Mouse (Mus musculus): ENCODE data around the gene Fam205c.
"Not testable (repeated sequence)": the region's sequence is repeated elsewhere in the genome, so short reads cannot be mapped to it uniquely, and the experiment has no call there.

Fam205c gene

DNA sequence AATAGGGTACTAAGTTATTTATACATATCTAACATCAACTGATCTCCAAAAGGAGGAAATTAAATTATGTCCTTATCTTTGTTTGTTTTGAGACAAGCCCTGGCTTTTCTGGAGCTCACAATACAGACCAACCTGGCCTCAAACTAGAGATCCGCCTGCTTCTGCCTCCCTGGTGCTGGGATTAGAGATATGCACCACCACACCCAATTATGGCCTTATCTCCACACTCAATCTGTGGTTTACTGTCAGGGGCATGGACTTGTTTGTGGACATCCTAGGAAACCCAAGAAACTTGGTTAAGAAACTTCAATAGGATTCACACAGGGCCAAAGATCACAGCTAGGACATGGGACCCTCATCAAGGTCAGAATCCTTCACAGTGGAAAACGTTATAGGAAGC lies 3.6 kb upstream of the Fam205c start:
- DNase-seq (ENCODE audit: inconsistent age in 2 of 2, low spot score in 1 of 2) = no peak

DNA sequence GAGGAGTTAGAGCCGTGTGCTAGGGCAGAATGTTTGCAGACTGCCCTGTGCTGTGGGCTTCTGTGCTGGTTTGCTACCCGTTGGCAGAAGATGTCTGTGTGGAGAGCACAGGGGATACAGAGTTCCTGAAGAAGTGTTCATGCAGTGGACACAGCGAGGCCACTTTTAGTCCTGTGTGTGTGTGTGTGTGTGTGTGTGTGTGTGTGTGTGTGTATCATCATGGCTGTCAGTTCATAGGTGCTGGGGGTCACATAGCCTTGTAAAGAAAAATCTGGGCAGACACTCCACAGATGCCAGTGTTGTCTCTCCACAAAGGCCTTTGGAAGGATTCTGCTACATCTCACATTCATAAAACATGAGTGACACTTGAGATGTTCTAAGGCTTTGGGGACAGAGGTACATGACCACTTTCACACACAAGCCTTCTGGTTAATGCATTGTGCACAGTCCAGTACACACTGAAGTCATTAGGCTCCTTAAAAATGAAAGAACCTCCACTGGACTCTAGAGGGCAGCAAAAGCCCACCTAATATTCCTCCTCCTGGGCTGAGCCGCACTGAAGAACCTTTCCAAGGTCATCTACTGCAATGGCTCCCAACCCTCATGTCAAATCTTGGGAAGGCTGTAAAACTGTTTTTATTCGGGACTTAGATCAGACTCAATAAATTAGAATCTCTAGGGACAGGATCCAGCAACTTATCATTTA lies 2.7 kb upstream of the Fam205c start:
- DNase-seq (ENCODE audit: inconsistent age in 2 of 2, low spot score in 1 of 2) = peak; percentile 53 to 84

DNA sequence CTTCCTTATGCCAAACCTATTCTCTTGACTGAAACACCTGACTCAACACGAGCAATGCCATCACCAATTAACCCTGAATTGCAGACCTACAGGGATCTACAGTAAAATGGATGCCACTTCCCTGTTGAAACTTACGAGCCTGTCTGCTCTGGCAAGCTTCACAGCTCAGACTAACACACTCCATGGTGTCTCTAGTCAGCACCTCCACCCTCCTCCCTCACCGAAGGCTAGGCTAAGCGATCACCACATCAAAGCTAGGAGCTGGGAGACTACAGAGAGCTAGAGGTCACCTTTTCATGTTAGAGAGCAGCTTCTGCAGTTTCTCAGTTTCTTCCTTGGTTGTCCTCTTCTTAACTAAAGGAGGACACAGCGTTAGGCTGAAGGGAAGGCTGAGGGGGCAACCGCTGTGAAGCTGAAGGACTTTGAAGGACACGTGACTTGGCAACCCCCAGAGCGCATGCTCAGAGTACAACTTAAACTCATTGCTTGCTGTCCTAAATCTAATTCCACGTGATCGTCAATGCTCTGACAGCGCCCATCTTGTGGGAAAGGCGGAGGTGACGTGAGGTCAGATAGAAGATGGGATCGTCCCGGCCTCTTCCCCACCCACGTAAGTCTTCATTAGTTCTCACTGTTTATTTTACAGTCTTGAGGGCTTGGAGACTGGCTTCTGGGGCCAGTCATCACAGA lies 1.1 kb downstream of the Fam205c start:
- no peak for DNase-seq (ENCODE audit: inconsistent age in 2 of 2, low spot score in 1 of 2)

DNA sequence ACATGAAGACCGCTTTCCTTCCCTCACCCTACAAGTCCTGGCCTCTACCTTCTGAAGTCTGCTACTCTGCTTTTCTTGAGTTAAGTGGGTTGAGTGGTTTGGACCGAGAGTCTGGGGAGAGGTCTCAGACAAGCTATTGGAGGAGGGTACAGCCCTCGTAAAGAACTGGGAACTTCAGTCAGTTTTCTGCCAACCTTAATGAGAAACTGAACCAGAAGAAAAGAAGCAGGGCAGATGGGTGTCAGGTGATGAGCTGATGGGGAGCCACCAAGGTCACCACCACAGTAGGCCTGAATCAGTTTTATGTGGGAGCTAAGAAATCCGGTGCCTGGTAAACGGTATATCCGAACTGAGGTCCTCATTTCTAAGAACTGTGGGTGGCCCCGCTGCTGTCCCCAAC lies 1.9 kb downstream of the Fam205c start:
- DNase-seq (ENCODE audit: inconsistent age in 2 of 2, low spot score in 1 of 2) = no peak

DNA sequence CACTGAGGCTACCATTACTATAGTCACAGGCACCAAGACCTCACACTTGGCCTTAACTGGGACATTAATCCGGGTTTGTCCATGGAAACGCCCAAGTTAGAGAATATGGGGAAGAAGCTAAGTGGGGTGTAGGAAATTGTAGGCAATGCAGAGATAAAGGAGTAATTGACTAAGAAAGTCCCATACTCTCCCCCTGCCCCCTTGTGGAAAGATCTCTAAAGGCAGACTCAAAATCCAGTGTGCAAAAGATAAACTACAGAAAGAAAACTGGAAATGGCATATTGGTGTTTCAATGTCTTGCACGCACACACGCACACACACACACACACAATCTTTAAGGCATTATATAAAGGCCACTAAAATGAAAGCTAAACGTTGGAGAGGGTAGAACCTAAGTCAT lies 3.3 kb downstream of the Fam205c start:
- no peak for DNase-seq (ENCODE audit: inconsistent age in 2 of 2, low spot score in 1 of 2)

DNA sequence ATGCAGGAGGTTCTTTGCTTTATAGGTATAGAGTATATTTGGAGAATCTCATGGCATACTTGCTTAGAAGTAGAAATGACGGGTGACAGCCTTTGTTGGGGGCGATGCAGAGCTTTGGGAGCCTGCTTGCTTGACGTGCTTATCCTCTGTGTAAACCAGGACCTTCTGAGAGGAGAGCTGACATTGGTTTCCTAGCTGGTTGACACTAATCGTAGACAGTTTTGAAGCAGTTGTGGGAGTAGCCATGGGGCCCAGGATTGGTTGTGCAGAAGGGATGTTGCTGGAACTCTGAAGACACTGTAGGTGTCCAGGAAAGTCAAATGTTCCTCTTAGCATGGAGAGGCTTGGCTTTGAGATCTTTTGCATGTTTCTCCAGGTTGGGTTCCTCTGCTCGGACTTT lies 5.8 kb downstream of the Fam205c start:
- no peak for DNase-seq (ENCODE audit: inconsistent age in 2 of 2, low spot score in 1 of 2)

DNA sequence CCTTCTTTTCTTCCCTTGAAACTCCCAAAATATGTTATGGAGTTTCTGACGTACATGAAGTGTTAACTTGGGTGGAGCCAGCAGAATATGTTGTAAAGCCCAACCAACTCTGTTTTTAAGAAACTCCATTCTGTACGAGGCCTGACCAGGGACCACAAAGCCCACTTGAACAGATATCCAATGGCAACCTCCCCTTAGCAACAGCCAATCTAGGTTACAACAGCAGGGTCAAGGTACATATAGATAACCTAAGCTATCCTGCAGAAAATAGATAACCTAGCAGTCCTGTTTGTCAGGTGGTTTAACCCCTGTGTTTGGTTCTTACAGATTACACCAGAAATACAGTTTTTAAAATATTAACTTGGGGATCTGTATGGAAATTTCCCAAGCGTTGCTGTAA lies 6.6 kb downstream of the Fam205c start:
- no peak for DNase-seq (ENCODE audit: inconsistent age in 2 of 2, low spot score in 1 of 2)

DNA sequence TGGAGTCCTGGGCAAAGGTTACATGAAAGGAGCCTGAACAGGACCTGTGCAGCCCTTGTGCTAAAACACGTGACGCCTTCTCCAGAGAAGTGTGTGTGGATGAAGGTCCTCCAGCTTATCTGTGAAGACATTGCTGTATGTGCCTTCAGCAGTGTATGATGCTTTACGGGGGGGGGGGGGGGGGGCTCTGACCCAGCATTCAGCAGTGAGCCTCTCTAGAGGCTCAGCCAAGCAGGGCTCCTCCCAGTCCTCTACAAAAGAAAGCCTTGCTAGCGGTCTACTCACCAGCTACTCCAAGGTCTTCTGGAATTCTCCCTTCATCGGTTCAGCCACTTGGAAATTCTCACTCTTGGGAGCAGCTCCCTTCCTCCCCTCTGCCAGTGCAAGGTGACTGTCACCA lies 10.5 kb downstream of the Fam205c start:
- DNase-seq (ENCODE audit: inconsistent age in 2 of 2, low spot score in 1 of 2) = not testable (repeated sequence)

DNA sequence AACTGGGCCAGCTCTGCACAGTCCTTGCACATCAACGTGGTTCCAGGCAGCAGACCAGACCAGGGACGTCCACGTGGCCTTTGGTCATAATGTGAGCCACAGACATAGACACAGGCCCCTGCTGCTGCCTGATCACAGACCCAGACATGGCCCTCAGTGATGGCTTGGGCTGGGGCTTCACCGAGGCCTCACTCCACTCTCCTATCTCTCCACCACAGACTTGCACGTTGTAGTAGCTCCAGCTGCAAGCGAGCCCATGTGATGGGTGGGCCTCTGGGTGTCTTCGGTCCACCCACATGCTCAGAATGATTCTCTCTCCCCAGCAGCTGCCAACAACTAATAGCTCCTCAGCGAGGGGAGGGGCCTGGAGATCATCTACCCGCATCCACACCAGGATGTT lies 13.6 kb downstream of the Fam205c start:
- not testable (repeated sequence) for DNase-seq (ENCODE audit: inconsistent age in 2 of 2, low spot score in 1 of 2)

DNA sequence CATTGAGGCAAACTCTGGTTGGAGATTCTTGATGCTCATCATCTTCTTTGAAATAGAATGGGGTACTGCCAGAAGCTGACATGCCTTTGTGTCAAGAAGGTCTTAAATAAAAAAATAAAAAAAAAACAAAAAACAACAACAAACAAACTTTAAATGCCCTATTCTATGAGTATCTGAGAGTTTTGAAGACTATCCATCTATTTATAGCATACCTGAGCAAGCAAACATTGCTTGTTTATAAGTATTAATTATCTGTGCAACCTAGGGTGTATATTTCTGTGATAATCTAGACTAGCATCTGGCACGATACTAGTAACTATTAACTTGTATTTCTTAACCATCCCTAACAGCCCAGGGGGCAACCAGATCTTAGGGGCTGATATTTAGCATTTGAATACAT lies 17.4 kb downstream of the Fam205c start, which contains the start of gene Gm12394:
Gene Gm12394, minus strand, starts transcription at position 101 of the 400 bp plus-strand sequence.
- not testable (repeated sequence) for DNase-seq (ENCODE audit: inconsistent age in 2 of 2, low spot score in 1 of 2)

DNA sequence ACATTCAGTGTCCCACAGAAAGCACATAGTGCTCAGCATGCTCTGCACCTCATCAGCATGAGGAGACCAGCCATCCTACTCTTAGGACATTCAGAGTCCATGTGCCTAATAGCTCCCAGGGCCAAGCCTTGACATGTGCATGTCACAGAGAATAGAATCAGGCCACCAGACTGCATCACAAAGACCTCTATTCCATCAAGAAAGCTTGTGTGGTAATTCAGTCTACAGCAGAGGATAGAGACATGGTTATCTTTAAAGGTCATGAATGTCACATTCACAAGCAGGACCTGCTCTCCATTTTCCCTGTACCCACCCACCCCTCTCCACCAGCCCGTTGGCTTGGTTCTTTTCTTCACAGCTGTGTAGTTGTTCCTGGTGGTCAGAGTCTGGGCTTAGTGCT lies 20.2 kb downstream of the Fam205c start, which contains the start of gene Fam205a1:
Gene Fam205a1, minus strand, starts transcription at position 101 of the 400 bp plus-strand sequence.
- DNase-seq (ENCODE audit: inconsistent age in 2 of 2, low spot score in 1 of 2) = not testable (repeated sequence)

Data from adrenal gland, adult (tissue).